Mouse (Mus musculus) intestine, postnatal 0 days (tissue): ENCODE data around the gene Rpp25. TPM values are rescaled to one million over a fixed set of nuclear protein-coding genes. Genes with fewer than 3 reads are reported as not detected.

ENCODE experiments used
- ATAC-seq: fragments of 200-750 bp; cut with Nextera tagmentation; 2 replicates; pipeline ENCODE4 v1.8.0; 2017; ENCODE audit warnings: mild to moderate bottlenecking, moderate TSS enrichment, moderate library complexity
- H3K27ac ChIP-seq: fragments of 300-500 bp; sonication (generic); 2 replicates; pipeline ENCODE4 v1.5.1; 2014; ENCODE audit warnings: mild to moderate bottlenecking, low read depth, low read length, moderate library complexity
- H3K27me3 ChIP-seq: fragments of 300-500 bp; sonication (generic); replicated peaks from 2 replicates; pipeline ENCODE4 v1.6.1; 2014; ENCODE audit warnings: low read length, mixed read lengths; ENCODE audit not compliant: control insufficient read depth, insufficient read depth
- H3K36me3 ChIP-seq: fragments of 300-500 bp; sonication (generic); 2 replicates; pipeline ENCODE4 v1.6.1; 2014; ENCODE audit warnings: mild to moderate bottlenecking, moderate library complexity; ENCODE audit not compliant: control insufficient read depth, insufficient read depth
- H3K4me1 ChIP-seq: fragments of 300-500 bp; sonication (generic); replicated peaks from 2 replicates; pipeline ENCODE4 v1.6.1; 2014; ENCODE audit warnings: antibody characterized with exemption, low read length, mixed read lengths; ENCODE audit not compliant: control insufficient read depth, insufficient read depth
- H3K4me2 ChIP-seq: fragments of 300-500 bp; sonication (generic); replicated peaks from 2 replicates; pipeline ENCODE4 v1.6.1; 2014; ENCODE audit warnings: low read depth, mild to moderate bottlenecking, moderate library complexity
- H3K4me3 ChIP-seq: fragments of 300-500 bp; sonication (generic); 2 replicates; pipeline ENCODE4 v1.5.1; 2014; ENCODE audit warnings: low read depth, low read length
- H3K9ac ChIP-seq: fragments of 300-500 bp; sonication (generic); 2 replicates; pipeline ENCODE4 v1.6.1; 2014; ENCODE audit warnings: mild to moderate bottlenecking, low read depth, low read length
- H3K9me3 ChIP-seq: fragments of 300-500 bp; sonication (generic); 2 replicates; pipeline ENCODE4 v1.6.1; 2016; ENCODE audit warnings: mixed run types; ENCODE audit not compliant: control insufficient read depth
- CTCF ChIP-seq: sonication (generic); IDR thresholded peaks from 2 replicates; pipeline ENCODE4 v1.5.1; 2016; ENCODE audit warnings: low read depth, mild to moderate bottlenecking, control low read depth, antibody characterized with exemption, moderate library complexity
- WGBS: fragments of 180-500 bp; shearing (Covaris S2); extraction: QIAGEN DNeasy Blood & Tissue Kit; methylation state at CpG from one replicate; pipeline ENCODE4 v1.1.7; 2014; 5-methylcytosine and 5-hydroxymethylcytosine counted together
- polyA plus RNA-seq: library from polyadenylated mRNA; unstranded; fragments of >200 nt; fragmentation: Nextera tagmentation; extraction: Ambion mirVana; gene quantifications from 2 replicates; pipeline ENCODE4 v1.2.1, GENCODE M21; 2015

Rpp25 gene
- polyA plus RNA-seq, 1 experiment from 2014 or later = 3.2 TPM

DNA sequence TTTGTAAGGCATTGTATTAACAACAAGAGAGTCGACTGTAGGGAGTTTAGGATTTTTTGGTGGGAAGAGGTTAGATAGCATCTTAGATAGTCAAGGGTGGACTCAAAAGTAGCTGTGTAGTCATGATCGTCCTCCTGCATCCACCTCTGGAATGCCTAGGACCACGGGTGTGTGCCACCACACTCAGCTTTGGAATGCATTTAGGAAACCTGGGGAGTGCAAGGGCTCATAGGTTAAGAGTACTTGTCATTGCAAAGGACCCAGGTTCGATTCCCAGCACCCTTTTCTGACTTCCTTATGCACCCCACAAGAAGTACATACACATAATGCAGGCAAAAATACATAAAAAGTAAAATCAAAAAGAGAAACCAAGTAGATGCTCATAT lies 19.0 kb downstream of the Rpp25 start:
- Histone ChIP-seq H3K4me3 (peak overlapping the region; percentile 96), H3K9ac (no peak overlapping the region), H3K27ac (no peak overlapping the region), H3K4me1 (peaks cover 21% of the 10 kb centered on the region; the same call in 1 of the 2 replicates), H3K36me3 (no peaks in the 10 kb centered on the region; the same call in 1 of the 2 replicates), H3K4me2 (peak overlapping the region; percentile 76), H3K9me3 (no peaks in the 10 kb centered on the region), H3K27me3 (no peaks in the 10 kb centered on the region)
- ATAC-seq = no peak
- 55% methylated on average over 4 of the region's 4 CpGs for WGBS
- no peak for TF ChIP-seq CTCF

GRCm38 (mm10) chr9:57523754-57524153 lies 19.9 kb downstream of the Rpp25 start:
- 75% methylated on average over 1 of the region's 1 CpGs for WGBS
- no peak for ATAC-seq

GRCm38 (mm10) chr9:57524439-57524838 lies 20.6 kb downstream of the Rpp25 start:
- no peak overlapping the region for H3K4me3 ChIP-seq

More at GRCm38 (mm10) chr9:57523754-57524153, 19.9 kb downstream of the Rpp25 start:
- Histone ChIP-seq H3K27ac (no peak overlapping the region), H3K36me3 (peaks cover under 1% of the 10 kb centered on the region), H3K27me3 (no peaks in the 10 kb centered on the region), H3K9ac (no peak overlapping the region), H3K4me3 (no peak overlapping the region), H3K4me1 (peaks cover 21% of the 10 kb centered on the region; the same call in 1 of the 2 replicates), H3K9me3 (no peaks in the 10 kb centered on the region), H3K4me2 (0 out of 2 replicates have a peak overlapping the region, but pooled peaks have one; percentile 17)
- TF ChIP-seq CTCF = peak; percentile 73

GRCm38 (mm10) chr9:57525516-57525915 lies 21.7 kb downstream of the Rpp25 start:
- no peaks in the 10 kb centered on the region for H3K27me3 ChIP-seq
- WGBS = 40% methylated on average over 2 of the region's 2 CpGs
- TF ChIP-seq CTCF = no peak

More at GRCm38 (mm10) chr9:57524439-57524838, 20.6 kb downstream of the Rpp25 start:
- Histone ChIP-seq H3K4me1 (peaks cover 21% of the 10 kb centered on the region; the same call in 1 of the 2 replicates), H3K9ac (no peak overlapping the region), H3K27me3 (no peaks in the 10 kb centered on the region), H3K9me3 (no peaks in the 10 kb centered on the region), H3K36me3 (peaks cover 4% of the 10 kb centered on the region), H3K4me2 (0 out of 2 replicates have a peak overlapping the region, but pooled peaks have one; percentile 17), H3K27ac (no peak overlapping the region)
- no peak for ATAC-seq
- no peak for TF ChIP-seq CTCF

GRCm38 (mm10) chr9:57526435-57526834 lies 22.6 kb downstream of the Rpp25 start:
- Histone ChIP-seq H3K36me3 (peaks cover 10% of the 10 kb centered on the region), H3K9ac (no peak overlapping the region), H3K4me1 (peaks cover 21% of the 10 kb centered on the region; the same call in 1 of the 2 replicates), H3K4me3 (no peak overlapping the region), H3K9me3 (no peaks in the 10 kb centered on the region), H3K4me2 (no peak overlapping the region), H3K27me3 (no peaks in the 10 kb centered on the region), H3K27ac (no peak overlapping the region)
- no peak for ATAC-seq
- no peak for TF ChIP-seq CTCF

More at GRCm38 (mm10) chr9:57525516-57525915, 21.7 kb downstream of the Rpp25 start:
- H3K9me3 ChIP-seq = no peaks in the 10 kb centered on the region
- no peak for ATAC-seq
- H3K4me3 ChIP-seq = no peak overlapping the region
- H3K4me2 ChIP-seq = no peak overlapping the region
- peaks cover 21% of the 10 kb centered on the region; the same call in 1 of the 2 replicates for H3K4me1 ChIP-seq
- H3K9ac ChIP-seq = no peak overlapping the region
- H3K27ac ChIP-seq = no peak overlapping the region
- peaks cover 4% of the 10 kb centered on the region for H3K36me3 ChIP-seq

- ATAC-seq = no peak
- Histone ChIP-seq H3K36me3 (peaks cover 34% of the 10 kb centered on the region), H3K4me3 (no peak overlapping the region), H3K27ac (peak overlapping the region; percentile 69), H3K9ac (no peak overlapping the region), H3K9me3 (no peaks in the 10 kb centered on the region), H3K4me1 (no peaks in the 10 kb centered on the region), H3K27me3 (no peaks in the 10 kb centered on the region), H3K4me2 (no peak overlapping the region)
- 22% methylated on average over 1 of the region's 1 CpGs for WGBS
- TF ChIP-seq CTCF = no peak
These were observed 28.1 kb downstream of the Rpp25 start for GRCm38 (mm10) chr9:57531946-57532345.

- Histone ChIP-seq H3K9me3 (no peaks in the 10 kb centered on the region), H3K27me3 (no peaks in the 10 kb centered on the region), H3K9ac (0 out of 2 replicates have a peak overlapping the region, but pooled peaks have one; percentile 81), H3K27ac (no peak overlapping the region), H3K4me3 (no peak overlapping the region), H3K4me2 (peak overlapping the region; percentile 95; the same call in 1 of the 2 replicates), H3K36me3 (peaks cover 28% of the 10 kb centered on the region), H3K4me1 (0 out of 2 replicates have a peak, but pooled peaks cover 4% of the 10 kb centered on the region)
- no peak for TF ChIP-seq CTCF
- WGBS = 86% methylated on average over 5 of the region's 5 CpGs
- no peak for ATAC-seq
These were observed 32.5 kb downstream of the Rpp25 start for GRCm38 (mm10) chr9:57536362-57536761.
